Mouse (Mus musculus): ENCODE measurements at regions not wholly inside any gene's neighbourhood (a gene's known extent, or its start where the extent isn't known, plus 50 kb on each side); places are given as distances from the start of the nearest gene placed in this dataset.

- in situ Hi-C loops (cut with MboI; ENCODE audit: low sequenced_read_pairs) = no loop called here
Observed at GRCm38 (mm10) chr15:64590092-64590881, 227.2 kb upstream of the Gm21798 start.

GRCm38 (mm10) chr15:64613503-64613902, 204.0 kb upstream of the Gm21798 start:
- in situ Hi-C loops (cut with MboI; ENCODE audit: low sequenced_read_pairs) = no loop called here

- in situ Hi-C loops (cut with MboI; ENCODE audit: low sequenced_read_pairs) = no loop called here
Observed at GRCm38 (mm10) chr15:64618471-64618870, 199.0 kb upstream of the Gm21798 start.

- in situ Hi-C loops (cut with MboI; ENCODE audit: low sequenced_read_pairs) = loop anchor here (10.0 kb wide), 2 partner anchors 447 to 487 kb away; no protein-coding TSS in a partner anchor
Observed at GRCm38 (mm10) chr15:64621876-64622275, 195.6 kb upstream of the Gm21798 start.

GRCm38 (mm10) chr15:64622591-64622990, 194.9 kb upstream of the Gm21798 start:
- in situ Hi-C loops (cut with MboI; ENCODE audit: low sequenced_read_pairs) = loop anchor here (10.0 kb wide), 2 partner anchors 448 to 488 kb away; no protein-coding TSS in a partner anchor

GRCm38 (mm10) chr15:64626359-64626758, 191.1 kb upstream of the Gm21798 start:
- in situ Hi-C loops (cut with MboI; ENCODE audit: low sequenced_read_pairs) = loop anchor here (10.0 kb wide), 2 partner anchors 452 to 492 kb away; no protein-coding TSS in a partner anchor

- in situ Hi-C loops (cut with MboI; ENCODE audit: low sequenced_read_pairs) = loop anchor here (10.0 kb wide), 2 partner anchors 452 to 492 kb away; no protein-coding TSS in a partner anchor
Observed at GRCm38 (mm10) chr15:64627258-64627657, 190.2 kb upstream of the Gm21798 start.

Data from CH12F3 (cell line).